Mouse (Mus musculus): ENCODE measurements around the gene Cdh23.
"Not testable (repeated sequence)": the region's sequence is repeated elsewhere in the genome, so short reads cannot be mapped to it uniquely, and the experiment has no call there.

The Cdh23 gene

DNA sequence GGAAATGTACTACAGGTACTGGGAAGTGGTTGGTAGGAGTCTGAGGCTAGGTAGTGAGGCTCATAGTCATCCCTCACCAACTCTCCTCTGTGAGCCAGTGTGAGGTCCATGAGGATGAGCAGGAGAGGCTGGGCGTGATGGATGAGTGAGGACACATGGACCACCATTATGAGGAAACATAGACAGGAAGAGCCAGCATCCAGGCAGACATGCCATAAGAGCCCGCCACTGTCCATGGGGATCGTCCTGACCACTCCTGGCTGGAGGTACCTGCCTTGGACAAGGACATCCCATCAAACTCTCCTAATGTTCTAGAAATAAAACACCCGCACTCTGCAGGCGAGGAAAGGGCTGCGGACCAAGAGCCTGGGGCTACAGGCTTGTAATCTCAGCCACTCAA lies at the start of gene Cdh23:
TSS of gene Cdh23 (minus strand) at position 101 of the 400 bp plus-strand sequence.
- no peak for DNase-seq

DNA sequence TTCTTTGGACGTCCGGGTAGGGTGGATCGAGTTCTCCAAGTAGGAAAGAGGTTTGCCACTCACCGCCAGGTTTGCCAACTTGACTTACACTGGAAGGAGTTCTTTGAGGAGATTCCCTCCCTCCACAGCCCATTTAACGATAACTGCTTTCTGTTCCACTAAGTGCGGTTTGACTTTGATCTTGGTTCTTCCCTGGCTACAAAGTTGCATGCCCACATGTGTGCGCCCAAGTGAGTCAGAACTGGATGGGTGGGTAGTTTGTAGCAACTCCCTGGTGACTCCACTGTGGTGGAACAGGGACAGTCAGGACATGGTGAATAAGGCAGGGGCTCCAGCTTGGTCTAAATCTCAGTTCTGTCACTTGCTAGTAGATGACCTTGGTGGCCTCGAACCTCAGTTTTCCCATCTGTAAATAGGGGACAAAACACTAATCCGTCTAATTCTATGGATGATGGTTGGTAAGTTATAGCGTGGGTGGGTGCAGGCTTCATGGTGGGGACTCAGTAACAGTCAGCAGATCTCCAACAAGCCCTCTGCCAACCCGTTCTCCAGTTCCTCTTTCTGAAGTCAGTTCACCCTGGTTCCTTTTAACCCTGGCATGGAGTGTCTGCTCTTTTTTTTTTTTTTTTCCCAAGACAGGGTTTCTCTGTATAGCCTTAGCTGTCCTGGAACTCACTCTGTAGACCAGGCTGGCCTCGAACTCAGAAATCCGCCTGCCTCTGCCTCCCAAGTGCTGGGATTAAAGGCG lies 48.4 kb upstream of the Cdh23 start:
- DNase-seq: no peak

DNA sequence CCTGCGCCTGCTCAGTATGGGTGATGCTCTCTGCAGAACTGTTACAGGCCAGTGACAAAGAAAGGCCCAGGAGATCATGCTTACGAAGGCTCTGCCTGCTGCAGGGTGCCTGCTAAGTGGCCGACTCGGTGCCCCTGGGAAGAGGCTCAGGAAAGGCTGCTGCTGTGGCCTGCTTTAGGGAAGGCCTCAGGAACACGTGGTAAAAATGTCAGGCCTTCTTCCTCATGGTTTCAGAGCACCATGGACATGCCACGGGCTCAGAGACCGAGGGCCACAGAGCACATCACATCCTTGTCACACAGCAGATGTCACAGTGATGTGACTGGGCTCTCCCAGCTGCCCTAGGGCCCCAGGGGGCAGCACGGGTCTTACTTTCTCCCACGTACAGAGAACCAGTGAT lies 47.4 kb upstream of the Cdh23 start:
- no peak for DNase-seq

DNA sequence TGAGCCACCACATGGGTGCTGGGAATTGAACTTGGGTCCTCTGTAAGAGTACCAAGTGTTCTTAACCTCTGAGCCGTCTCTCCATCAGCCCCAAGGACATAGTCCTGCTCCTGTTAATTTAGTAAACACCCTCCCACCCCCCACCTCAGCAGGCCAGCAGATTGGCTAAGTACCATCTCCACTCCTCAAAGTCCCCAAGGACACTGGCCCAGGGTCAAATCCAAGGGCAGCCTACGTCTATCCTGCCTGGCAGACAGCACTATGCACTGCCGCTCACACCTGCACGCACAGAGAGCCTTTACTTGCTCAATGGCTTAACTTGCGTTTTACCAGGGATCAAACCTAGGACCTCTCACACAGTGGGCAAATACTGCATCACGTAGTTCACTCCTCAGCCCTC lies 46.7 kb upstream of the Cdh23 start:
- DNase-seq: no peak

DNA sequence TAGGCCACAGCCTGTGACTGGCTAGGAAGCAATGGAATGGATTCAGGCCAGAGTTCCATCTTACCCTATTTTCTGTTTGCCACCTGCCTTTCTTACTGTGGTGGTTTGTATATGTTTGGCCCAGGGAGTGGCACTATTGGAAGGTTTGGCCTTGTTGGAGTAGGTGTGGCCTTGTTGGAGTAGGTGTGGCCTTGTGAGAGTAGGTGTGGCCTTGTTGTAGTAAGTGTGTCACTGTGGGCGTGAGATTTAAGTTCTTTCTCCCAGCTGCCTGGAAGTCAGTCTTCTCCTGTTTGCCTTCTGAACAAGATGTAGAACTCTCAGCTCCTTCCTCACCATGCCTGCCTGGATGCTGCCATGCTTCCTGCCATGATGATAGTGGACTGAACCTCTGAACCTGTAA lies 46.0 kb upstream of the Cdh23 start:
- DNase-seq: not testable (repeated sequence)

DNA sequence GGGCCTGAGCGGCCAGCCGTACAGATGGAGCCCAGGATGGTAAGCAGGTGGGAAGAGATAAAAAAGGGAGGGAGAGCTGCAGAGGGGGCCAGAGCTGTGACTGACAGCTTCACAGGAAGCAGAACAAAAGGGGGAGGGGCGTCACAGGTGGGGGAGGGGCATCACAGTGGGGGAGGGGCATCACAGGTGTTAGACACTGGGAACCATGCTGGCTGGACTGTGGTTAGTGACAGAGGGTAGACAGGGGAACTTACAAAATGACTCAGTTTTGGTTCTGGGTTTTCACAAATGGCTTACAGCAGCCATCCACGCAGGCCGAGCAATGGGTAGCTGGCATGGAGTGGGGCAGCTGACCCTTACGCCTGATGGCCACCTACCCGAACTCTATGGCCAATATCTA lies 45.1 kb upstream of the Cdh23 start:
- DNase-seq: no peak

DNA sequence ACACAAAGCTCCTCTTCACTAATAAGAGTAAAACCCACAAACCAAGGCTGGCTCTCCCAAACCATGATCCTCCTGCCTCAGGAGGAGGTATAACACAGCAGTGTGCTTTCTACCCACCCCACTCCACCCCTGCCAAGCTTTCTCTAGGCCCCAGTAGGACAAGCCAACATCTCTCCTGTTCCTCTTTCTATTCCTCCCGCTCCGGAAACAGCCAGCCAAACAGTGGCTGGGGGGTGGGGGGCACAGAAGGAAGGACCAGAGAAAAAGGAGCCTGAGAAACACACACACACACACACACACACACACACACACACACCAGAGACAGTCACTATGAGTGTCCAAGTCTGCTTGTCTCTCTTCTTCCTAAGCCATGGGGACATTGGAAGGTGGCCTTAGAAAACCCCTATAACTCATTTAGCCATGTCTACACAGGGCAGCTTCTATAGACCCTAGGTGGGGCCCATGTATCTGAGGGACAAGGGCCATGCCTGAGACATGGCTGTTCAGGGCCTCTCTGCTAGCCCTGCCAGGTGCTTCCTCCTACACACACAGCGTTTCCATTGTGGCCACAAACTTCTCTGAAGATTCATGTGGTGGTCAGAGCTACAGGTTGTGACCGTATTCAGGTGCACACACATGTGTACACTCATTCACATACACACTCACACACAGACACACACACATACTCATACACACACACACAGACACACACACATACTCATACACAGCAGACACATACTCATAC lies 43.5 kb upstream of the Cdh23 start:
- no peak for DNase-seq

DNA sequence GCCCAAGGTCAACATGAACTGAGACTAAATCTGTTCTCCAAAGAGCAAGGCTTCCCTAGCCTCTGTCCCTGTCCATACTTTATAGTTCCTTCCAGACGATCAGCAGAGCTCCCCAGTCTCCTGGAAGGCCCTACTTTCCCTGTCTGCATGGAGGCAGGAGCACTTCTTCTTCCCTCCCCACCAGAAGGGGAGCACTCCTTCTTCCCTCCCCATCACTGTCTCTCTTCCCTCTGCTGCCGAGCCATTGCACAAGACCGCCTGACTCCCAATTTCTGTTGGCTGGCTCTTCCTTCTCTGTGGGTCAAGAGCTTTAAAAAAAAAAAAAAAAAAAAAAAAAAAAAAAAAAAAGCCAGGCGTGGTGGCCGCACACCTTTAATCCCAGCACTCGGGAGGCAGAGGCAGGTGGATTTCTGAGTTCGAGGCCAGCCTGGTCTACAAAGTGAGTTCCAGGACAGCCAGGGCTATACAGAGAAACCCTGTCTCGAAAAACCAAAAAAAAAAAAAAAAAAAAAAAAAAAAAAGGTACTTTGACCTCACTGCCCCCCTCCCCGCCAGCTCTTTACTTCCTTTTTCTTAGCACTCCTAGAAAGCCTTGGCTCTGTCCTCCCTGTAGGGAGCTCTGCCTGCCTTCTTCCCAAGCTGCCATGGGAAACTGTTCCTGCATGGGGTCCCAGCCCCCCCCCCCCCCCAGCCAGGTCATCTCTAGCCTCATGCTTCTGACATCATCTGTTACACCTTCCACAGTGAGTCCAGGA lies 41.8 kb upstream of the Cdh23 start:
- no peak for DNase-seq

DNA sequence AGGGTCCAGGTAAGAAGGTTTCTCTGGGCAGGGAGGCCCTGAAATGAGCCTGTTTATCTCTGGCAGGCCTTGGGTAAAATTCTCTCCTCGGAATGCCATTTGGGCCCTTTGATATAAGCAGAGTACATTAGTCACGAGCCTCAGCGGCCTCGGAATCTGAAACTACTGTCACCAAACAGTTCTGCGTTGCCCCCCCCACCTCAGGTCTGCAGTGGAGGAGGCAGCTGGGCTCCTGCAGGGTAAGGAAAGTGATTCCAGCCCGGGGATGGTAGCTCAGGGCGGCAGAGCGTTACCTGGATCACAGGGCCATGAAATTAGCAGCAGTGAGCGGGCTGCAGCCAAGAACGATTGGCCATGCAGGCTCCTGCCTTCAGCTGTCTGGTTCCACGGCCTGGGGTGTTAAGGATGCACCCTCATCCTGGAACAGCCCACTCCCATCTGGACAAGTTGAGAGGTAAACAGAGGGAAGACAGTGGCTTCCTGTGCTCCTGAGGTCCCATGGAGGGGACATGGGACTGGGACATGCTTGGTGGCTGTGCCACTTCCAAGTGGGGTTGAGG lies 41.0 kb upstream of the Cdh23 start:
- no peak for DNase-seq

DNA sequence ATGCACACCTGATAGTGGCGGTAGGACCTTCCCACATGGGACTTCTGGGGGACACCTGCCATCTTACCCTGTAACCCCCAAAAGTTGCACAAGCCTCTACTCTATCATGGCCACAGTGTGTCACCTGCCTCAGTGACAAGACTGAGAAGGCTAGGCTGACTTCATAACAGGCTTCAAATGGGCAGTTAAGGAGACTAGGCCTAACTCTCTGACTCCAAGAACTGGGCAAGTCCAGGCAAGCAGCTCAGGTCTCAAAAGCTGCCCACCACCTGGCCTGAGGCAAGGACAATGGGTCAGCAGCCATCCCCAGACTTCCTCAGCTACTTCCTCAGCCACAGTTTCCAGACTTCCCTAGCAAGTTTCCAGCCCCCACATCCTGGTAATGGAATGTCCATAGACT lies 39.4 kb upstream of the Cdh23 start:
- no peak for DNase-seq

DNA sequence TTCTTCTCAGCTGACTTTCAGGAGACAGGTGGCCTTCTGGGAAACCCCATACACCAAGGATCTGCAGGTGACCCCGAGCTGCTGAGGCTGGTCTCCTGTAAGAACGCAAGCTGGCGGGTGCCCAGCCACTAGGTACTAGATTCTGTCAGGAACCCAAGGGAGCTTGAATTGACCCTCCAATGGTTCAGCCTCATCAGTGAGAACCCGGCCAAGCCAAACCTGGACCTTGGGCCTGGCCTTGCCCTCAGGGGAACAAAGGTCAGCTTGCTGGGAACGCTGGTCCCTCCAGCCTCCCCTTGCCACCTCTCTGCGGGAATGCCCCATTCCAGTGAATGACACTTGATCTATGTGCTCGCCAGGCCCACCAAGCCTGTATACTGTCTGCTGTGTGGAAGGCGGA lies 37.2 kb upstream of the Cdh23 start:
- DNase-seq: no peak

DNA sequence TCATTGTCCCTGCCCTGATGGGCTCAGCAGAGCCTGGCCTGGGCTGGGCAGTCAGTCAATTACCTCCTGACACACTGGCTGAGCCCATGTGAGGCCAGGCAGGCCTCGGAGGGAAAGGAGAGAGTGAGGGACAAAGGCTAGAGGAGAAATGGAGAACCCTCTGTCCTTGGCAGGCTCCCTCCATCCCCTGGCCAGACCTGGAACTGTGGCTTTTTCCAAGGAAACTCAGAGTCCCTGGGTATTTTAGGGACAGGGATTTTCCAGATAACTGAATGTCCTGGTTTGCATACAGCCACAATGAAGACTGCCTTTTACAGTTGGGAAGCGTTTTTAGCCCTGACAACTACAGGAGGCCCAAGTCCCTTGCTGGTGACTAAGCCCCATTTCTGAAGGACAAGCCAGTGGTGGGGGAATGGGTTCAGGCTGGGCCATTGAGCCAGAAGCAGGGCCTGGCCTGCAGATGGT lies 36.1 kb upstream of the Cdh23 start:
- no peak for DNase-seq

DNA sequence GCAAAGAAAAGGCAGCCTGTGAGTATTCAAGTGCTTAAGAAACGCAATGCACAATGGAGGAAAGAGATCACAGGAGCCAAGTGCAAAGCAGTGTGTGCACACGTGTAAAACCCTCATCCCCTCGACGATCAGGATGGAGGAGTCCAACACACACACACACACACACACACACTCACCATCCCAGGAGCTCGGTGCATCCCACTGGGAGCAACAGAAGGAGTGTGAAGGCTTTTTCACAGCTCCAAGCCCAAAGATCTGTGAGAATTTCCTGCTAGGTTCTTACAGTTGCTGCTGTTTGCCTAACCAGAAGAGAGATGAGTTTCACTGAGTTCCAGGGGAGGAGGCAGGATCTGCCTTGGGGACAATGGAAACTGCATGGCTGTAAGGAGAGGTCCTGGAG lies 35.5 kb upstream of the Cdh23 start:
- no peak for DNase-seq

DNA sequence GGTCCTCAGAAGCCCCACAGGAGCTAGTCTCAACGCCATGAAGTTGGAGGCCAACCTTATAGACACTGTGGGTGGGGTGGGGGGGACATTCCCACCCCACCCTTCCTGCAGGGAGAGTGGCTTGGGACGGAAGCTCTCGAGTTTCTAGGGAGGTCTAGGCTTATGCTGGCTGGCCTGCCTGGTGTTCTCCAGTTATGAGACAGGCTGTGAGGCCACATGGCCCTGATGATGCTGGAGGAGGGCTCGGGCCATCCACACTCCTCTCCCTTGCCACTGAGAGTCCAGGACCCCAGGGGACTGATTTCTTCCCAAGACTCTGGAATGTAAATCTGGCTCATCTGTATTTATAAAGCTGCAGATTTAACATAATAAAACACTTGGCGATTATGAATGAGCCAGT lies 31.0 kb upstream of the Cdh23 start:
- no peak for DNase-seq

DNA sequence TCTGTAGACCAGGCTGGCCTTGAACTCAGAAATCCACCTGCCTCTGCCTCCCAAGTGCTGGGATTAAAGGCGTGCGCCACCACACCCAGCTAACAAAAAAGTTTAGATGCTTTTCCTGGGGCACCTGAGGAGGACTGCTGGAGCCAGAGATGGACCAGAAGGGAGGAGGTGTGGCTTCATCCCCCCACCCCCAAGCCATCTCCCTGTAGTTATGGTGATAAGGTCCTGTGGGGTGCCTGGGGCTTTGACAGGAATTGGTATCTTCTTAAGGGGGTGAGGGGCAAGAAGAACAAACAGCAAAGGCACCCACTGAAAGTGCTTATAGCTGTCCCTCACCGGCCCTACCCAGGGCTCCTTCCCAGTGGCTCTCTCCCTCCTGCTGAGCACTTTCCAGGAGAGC lies 30.6 kb upstream of the Cdh23 start:
- no peak for DNase-seq

DNA sequence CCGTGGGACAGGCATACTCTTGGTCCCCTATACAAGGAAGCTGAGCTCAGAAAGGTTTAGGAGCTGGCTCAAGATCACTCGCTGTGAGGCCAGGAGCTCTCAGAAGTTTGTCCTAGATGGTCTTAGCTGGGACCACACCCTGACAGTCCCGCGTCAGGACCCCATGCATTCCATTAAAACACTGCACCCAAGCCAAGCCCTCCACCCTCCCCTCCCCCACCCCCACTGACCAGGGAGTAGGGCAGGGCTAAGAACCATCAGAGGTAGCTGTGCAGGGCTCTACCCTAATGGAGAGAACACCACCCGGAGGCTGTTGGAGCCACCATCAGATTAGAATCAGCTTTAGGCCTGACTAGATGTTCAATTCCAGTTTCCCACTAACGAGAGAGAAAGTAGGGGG lies 28.2 kb upstream of the Cdh23 start:
- no peak for DNase-seq

DNA sequence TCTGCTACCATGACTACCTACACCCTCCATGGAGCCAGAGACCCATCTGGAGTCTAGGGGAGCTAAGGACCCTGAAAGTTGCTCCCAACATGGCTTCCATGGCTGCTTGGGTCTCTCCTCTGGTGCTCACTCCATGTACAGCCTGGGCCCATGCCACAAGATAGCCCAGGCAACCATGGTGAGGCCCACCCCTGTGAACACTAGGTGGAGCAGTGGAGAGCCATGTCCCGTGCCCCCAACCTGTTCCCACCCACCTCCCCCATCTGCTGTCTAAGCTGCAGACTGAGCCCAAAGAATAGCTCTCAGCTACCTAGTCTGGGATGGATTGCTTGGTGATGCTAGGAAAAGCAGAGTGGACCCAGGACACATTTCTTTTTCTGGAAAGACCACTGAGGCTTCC lies 27.1 kb upstream of the Cdh23 start:
- peak; percentile 18 for DNase-seq

DNA sequence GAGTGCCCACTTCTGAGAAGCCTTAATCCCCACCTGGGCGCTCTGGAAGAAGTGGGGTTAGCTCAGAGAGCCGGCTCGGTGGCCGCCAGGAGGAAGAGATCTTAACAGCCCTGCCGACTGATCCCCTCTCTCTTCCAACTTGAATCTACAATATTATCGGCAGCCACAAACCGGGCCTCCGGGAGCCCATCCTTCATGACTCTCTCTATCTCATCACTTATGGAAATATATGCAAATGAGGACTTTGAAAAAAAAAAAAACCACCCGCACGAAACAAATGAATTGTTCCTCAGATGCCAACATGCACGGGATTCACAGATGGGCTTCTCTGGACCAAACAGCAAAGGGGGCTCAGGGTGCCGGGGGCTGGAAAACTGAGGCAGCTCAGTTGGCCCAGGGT lies 25.4 kb upstream of the Cdh23 start:
- no peak for DNase-seq

DNA sequence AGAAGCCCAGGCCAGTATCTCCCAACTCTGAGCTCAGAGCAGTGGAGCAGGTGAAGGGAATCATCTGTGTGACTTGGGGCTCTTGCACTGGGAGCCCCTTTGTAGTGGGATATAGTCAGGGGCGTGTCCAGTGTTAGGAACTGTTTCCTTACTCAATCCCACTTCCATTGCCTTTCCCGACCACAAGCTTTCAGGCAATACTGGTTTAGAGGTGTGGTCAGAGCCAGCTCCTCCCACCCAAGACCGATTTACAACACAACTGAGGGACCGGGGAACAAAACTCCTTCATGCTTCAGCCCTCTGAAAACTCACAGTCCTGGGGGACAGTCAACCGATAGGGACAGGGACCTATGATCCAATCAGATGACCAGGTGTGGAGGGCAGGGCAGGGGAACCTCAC lies 24.2 kb upstream of the Cdh23 start:
- no peak for DNase-seq

DNA sequence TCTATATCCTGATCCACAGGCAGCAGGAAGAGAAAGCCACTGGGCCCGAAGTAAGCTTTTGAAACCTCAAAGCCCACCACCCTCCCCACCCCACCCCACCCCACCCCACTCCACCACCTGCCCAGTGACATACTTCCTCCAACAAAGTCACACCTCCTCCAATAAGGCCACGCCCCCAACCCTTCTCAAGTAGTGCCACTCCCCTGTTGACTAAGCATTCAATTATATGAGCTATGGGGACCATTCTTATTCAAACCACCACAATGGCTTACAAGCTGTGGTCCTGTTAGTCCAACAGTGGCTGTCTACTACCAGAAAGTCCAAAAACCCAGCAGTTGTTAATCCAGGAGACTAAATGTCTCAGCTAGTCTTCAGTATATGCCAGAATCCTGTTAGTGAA lies 22.2 kb upstream of the Cdh23 start:
- DNase-seq: no peak

DNA sequence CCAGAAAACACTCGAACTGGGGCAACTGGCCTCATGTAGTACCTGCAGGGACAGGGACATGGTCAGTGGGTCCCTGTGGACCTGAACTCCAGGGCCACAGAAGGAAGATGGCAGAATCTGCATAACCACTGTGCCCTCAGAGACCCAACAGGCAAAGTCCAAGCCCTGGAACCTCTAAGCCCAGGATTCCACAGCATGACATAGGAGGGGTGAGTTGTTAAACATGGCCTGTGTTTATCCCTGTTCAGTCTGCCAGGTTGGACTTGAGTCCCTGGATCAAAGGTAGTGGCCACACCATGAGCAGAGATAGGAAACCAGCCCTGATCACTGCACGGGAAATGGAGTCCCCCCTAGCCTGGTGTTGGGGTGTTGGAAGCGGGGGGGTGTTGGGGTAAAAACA lies 20.2 kb upstream of the Cdh23 start:
- no peak for DNase-seq

DNA sequence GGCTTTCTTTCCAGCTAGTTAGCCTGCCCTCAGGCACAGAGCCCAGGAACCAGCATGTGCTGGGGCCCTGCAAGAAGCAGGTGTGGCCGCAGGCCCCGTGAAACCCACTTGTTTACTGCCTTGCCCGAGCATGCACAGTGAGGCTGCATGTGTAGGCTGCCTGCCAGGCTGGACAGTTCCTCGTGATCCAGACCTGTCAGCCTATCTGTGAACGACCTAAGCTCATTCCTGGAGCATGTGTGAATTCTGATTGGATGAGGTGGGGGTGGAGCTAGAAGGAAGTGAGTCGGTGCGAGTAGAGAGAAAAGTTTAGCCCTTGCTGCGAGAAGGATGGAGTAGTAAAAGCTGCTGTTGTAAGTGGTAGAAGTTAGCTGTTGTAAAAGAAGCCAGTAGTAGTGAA lies 16.0 kb upstream of the Cdh23 start:
- not testable (repeated sequence) for DNase-seq

DNA sequence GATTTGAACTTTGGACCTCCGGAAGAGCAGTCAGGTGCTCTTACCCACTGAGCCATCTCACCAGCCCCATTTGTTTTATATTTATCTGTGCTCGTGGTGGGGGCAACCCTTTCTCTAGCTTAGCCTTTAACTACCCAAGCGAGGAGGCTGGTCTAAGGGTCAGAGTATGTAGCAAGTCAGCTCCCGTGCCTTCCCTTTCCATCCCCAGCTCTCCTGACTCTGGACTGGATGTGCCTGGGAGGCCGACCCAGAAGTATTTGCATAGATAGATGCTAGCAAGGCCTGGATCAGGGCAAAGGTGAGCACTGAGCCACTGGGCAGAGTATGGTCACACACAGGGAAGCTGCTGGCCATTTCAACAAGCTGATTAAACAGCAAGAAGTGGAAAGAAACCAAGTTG lies 12.5 kb upstream of the Cdh23 start:
- DNase-seq: no peak

DNA sequence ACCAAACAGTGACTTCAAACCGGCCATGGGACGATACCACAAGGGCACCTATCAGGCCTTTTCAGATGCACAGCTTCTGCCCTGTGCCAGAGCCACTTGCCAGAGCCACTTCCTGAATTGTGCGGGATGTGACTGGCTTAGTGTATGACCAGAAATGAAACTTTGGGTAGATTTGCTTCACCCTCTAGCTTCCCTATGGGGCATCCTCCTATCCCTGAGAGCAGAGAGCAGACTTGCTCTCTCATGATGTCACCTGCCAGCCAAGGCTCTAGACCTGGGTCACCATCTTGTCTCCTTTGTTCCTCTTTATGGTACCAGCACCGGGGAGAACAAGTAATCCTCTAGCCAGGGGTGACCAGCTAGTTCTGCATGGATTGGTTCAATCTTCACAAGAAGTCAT lies 10.0 kb upstream of the Cdh23 start:
- no peak for DNase-seq

Measured in lung, postnatal 10 days (tissue).